Mouse (Mus musculus) hindbrain, embryonic 11.5 days (tissue): ENCODE data around the gene Sult1a1. TPM values are rescaled to one million over a fixed set of nuclear protein-coding genes. Genes with fewer than 3 reads are reported as not detected.

ENCODE experiments used
- ATAC-seq: fragments of 200-750 bp; cut with Nextera tagmentation; 2 replicates; pipeline ENCODE4 v1.8.0; 2017; ENCODE audit warnings: mild to moderate bottlenecking, moderate TSS enrichment, moderate library complexity; ENCODE audit not compliant: low FRiP score
- DNase-seq: peaks from one replicate; pipeline ENCODE4 v3.0.0-alpha.2; 2015; ENCODE audit warnings: low spot score
- H3K27ac ChIP-seq: fragments of 300-500 bp; sonication (generic); 2 replicates; pipeline ENCODE4 v1.5.1; 2014; ENCODE audit warnings: mild to moderate bottlenecking, low read depth, low read length
- H3K27me3 ChIP-seq: fragments of 300-500 bp; sonication (generic); 2 replicates; pipeline ENCODE4 v1.6.1; 2014; ENCODE audit warnings: mild to moderate bottlenecking, low read length, moderate library complexity, mixed read lengths; ENCODE audit not compliant: control insufficient read depth, insufficient read depth
- H3K36me3 ChIP-seq: fragments of 300-500 bp; sonication (generic); 2 replicates; pipeline ENCODE4 v1.6.1; 2014; ENCODE audit warnings: mild to moderate bottlenecking, low read length, moderate library complexity, mixed read lengths; ENCODE audit not compliant: control insufficient read depth, insufficient read depth
- H3K4me1 ChIP-seq: fragments of 300-500 bp; sonication (generic); replicated peaks from 2 replicates; pipeline ENCODE4 v1.6.1; 2014; ENCODE audit warnings: low read length, mixed read lengths; ENCODE audit not compliant: control insufficient read depth, insufficient read depth
- H3K4me2 ChIP-seq: fragments of 300-500 bp; sonication (generic); replicated peaks from 2 replicates; pipeline ENCODE4 v1.6.1; 2014; ENCODE audit warnings: mild to moderate bottlenecking, low read depth, low read length
- H3K4me3 ChIP-seq: fragments of 300-500 bp; sonication (generic); 2 replicates; pipeline ENCODE4 v1.5.1; 2014; ENCODE audit warnings: low read depth, low read length
- H3K9ac ChIP-seq: fragments of 300-500 bp; sonication (generic); 2 replicates; pipeline ENCODE4 v1.6.1; 2014; ENCODE audit warnings: low read depth, low read length
- H3K9me3 ChIP-seq: fragments of 300-500 bp; sonication (generic); 2 replicates; pipeline ENCODE4 v1.6.1; 2016; ENCODE audit warnings: low read length; ENCODE audit not compliant: control insufficient read depth
- WGBS: fragments of 180-500 bp; shearing (Covaris S2); extraction: QIAGEN DNeasy Blood & Tissue Kit; methylation state at CpG from one replicate; pipeline ENCODE4 v1.1.7; 2014; 5-methylcytosine and 5-hydroxymethylcytosine counted together
- polyA plus RNA-seq: library from polyadenylated mRNA; unstranded; fragments of >200 nt; fragmentation: Nextera tagmentation; extraction: Ambion mirVana; gene quantifications from 2 replicates; pipeline ENCODE4 v1.2.1, GENCODE M21; 2014

The Sult1a1 gene
- polyA plus RNA-seq, 1 experiment from 2014 or later: 0.52 TPM

DNA sequence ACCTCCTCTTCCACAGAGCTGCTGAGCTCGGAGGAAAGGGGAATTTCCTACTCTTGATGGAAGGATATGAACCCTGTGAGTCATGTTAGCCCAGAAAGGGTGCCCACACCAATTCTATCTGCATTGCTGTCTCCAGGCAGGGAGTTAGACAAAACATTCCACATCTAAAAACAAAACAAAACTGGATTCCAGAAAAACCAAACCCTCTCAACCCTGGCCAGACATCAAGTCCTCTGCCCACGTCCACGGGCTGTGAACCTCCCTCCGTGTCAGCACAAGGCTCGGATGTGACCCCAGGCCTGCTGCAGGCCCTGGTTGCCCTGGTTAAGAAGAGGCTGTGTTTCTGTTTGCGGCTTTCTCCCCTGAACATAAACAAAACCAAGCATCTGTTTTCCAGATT lies 48.1 kb downstream of the Sult1a1 start:
- ATAC-seq (no peak), DNase-seq (no peak)
- Histone ChIP-seq H3K4me3 (no peak overlapping the region), H3K4me2 (no peak overlapping the region), H3K27me3 (no peaks in the 10 kb centered on the region), H3K27ac (no peak overlapping the region), H3K4me1 (no peaks in the 10 kb centered on the region), H3K9ac (no peak overlapping the region), H3K36me3 (no peaks in the 10 kb centered on the region), H3K9me3 (no peaks in the 10 kb centered on the region)
- 76% methylated on average over 6 of the region's 6 CpGs for WGBS

DNA sequence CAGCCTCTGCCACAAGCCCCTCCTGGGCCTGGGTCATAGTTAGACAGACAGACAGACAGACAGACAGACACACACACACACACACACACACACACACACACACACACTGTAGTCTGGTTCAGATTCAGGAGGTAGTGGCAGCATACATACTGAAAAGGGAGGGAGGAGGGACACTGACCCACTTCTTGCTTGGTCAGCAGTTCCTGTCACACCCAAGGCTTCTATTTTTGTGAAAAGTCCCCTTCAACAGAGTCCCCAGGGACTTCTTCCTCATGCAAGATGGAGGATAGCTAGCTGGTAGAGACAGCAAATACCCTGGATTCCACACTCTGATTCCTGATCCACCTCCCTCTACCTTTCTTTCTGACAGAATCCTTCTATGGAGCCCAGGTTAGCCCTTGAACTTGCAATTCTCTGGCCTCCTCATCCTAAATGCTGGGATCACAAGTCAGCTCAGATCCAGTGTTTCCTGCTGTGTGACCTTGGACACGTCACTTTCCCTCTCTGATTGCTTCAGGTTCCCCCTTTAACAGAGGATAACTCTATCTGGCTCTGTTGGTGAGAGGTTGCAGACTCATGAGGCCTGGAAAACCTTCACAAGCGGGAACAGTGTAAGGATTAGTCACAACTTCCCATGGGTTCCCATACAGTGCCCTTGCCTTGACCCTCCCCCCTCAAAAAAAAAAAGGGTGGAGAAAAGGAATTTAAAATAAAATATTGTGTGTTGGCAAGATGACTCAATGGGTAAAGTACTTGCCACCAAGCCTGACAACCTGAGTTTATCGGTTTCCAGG lies 50.2 kb downstream of the Sult1a1 start:
- Histone ChIP-seq H3K27ac (no peak overlapping the region), H3K4me3 (no peak overlapping the region), H3K4me1 (no peaks in the 10 kb centered on the region), H3K27me3 (no peaks in the 10 kb centered on the region), H3K9me3 (no peaks in the 10 kb centered on the region), H3K9ac (no peak overlapping the region), H3K36me3 (no peaks in the 10 kb centered on the region), H3K4me2 (no peak overlapping the region)
- ATAC-seq: no peak
- WGBS: 83% methylated on average over 3 of the region's 3 CpGs
- no peak for DNase-seq

DNA sequence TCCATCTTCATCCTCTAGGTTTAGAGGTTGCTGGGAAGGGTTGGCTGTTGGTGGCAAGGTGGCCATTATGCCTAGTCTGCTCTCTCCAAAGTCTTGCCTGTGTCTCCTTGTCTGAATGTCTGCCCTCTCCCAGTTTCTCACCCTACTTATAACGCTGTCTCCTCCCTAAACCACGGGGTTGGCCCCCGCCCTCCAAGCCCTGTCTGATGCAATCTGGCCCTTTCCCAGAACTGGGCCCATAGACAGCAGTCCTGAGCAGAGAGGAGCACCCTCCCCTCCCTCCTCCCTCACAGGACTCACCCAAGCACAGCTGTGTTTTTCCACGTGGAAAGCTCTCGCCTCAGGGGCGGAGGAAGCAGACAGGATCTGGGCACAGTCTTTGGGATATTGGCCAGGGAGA lies 50.9 kb downstream of the Sult1a1 start:
- Histone ChIP-seq H3K27ac (no peak overlapping the region), H3K9me3 (no peaks in the 10 kb centered on the region), H3K4me2 (no peak overlapping the region), H3K36me3 (no peaks in the 10 kb centered on the region), H3K4me3 (no peak overlapping the region), H3K9ac (no peak overlapping the region), H3K27me3 (no peaks in the 10 kb centered on the region), H3K4me1 (no peaks in the 10 kb centered on the region)
- 70% methylated on average over 6 of the region's 6 CpGs for WGBS
- DNase-seq: no peak
- no peak for ATAC-seq

DNA sequence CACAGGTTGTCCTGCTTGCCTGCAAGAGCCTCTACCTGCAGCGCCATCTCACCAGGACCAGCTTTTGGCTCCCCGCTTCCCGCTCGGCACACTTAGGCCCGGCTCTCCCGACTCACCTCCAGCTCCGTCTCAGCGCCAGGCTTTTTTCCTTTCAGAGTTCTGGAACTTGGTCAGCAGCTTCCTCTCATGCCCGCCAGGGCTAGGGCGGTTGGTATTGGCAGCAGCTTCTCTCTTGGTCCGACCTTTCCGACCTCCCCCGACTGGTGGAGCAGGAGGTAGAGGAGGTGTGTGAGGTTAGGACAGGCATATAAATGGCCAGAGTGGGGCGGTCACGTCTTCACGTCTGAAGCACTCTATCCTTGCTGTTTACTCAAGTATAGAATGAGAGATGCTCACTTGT lies 51.5 kb downstream of the Sult1a1 start:
- ATAC-seq (no peak), DNase-seq (no peak)
- Histone ChIP-seq H3K4me1 (no peaks in the 10 kb centered on the region), H3K4me2 (no peak overlapping the region), H3K36me3 (no peaks in the 10 kb centered on the region), H3K4me3 (no peak overlapping the region), H3K9ac (no peak overlapping the region), H3K27me3 (no peaks in the 10 kb centered on the region), H3K27ac (no peak overlapping the region), H3K9me3 (no peaks in the 10 kb centered on the region)
- 71% methylated on average over 16 of the region's 16 CpGs for WGBS

DNA sequence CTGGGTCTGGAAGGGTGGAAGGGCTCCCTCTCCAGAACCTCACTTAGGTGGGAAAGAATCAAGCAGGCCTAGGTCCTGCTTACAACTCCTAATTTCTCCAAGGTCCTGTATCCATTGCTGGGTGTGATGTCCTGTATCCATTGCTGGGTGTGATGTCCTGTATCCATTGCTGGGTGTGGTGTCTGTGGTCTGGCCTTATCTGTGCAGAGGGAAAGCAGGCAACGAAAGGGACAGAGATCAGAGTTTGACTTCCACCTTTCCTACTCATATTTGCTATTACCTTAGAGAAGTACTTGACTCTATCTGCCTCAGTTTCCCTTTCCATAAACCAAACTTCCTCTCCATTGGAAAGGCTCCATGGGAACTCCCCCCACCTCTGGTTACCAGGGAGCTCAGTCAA lies 52.9 kb downstream of the Sult1a1 start:
- Histone ChIP-seq H3K9me3 (no peaks in the 10 kb centered on the region), H3K9ac (no peak overlapping the region), H3K4me2 (no peak overlapping the region), H3K4me1 (no peaks in the 10 kb centered on the region), H3K36me3 (no peaks in the 10 kb centered on the region), H3K27ac (no peak overlapping the region), H3K4me3 (no peak overlapping the region), H3K27me3 (no peaks in the 10 kb centered on the region)
- DNase-seq (no peak), ATAC-seq (no peak)
- 83% methylated on average over 1 of the region's 1 CpGs for WGBS

Other genes with a start within 250 kb of the Sult1a1 start
- 19.5 and 20.2 TPM in 2 replicates for gene Rabep2, start 247.7 kb downstream of the Sult1a1 start, polyA plus RNA-seq
- gene Atp2a1, start 213.3 kb downstream of the Sult1a1 start, polyA plus RNA-seq: 2.7 and 3.0 TPM in 2 replicates
- 38.0 and 41.0 TPM in 2 replicates for gene Sh2b1, start 201.0 kb downstream of the Sult1a1 start, polyA plus RNA-seq
- 140 and 147 TPM in 2 replicates for gene Tufm, start 189.1 kb downstream of the Sult1a1 start, polyA plus RNA-seq
- gene Atxn2l, start 173.0 kb downstream of the Sult1a1 start, polyA plus RNA-seq: 54.5 and 55.1 TPM in 2 replicates
- gene Eif3c, start 110.0 kb downstream of the Sult1a1 start, polyA plus RNA-seq: 187 and 194 TPM in 2 replicates
- 0.35 and 0.71 TPM in 2 replicates for gene Apobr, start 91.5 kb downstream of the Sult1a1 start, polyA plus RNA-seq
- 25.5 and 26.7 TPM in 2 replicates for gene Cln3, start 90.6 kb downstream of the Sult1a1 start, polyA plus RNA-seq
- not detected in 2 replicates for gene Il27, start 81.5 kb downstream of the Sult1a1 start, polyA plus RNA-seq
- gene Nupr1, start 45.6 kb downstream of the Sult1a1 start, polyA plus RNA-seq: 1.3 and 2.4 TPM in 2 replicates
- 44.8 and 49.3 TPM in 2 replicates for gene Sgf29, start 27.1 kb downstream of the Sult1a1 start, polyA plus RNA-seq
- 164 and 176 TPM in 2 replicates for gene Bola2, start 19.0 kb upstream of the Sult1a1 start, polyA plus RNA-seq
- gene Slx1b, start 19.4 kb upstream of the Sult1a1 start, polyA plus RNA-seq: 9.8 and 10.7 TPM in 2 replicates
- gene Coro1a, start 31.4 kb upstream of the Sult1a1 start, polyA plus RNA-seq: 45.3 and 47.8 TPM in 2 replicates
- gene Mapk3, start 83.2 kb upstream of the Sult1a1 start, polyA plus RNA-seq: 47.2 and 51.8 TPM in 2 replicates
- 0.97 and 1.4 TPM in 2 replicates for gene Gdpd3, start 89.9 kb upstream of the Sult1a1 start, polyA plus RNA-seq
- gene Ypel3, start 100.5 kb upstream of the Sult1a1 start, polyA plus RNA-seq: 114 and 119 TPM in 2 replicates
- 0.25 and 0.79 TPM in 2 replicates for gene Tbx6, start 105.1 kb upstream of the Sult1a1 start, polyA plus RNA-seq
- 313 and 330 TPM in 2 replicates for gene Ppp4c, start 116.1 kb upstream of the Sult1a1 start, polyA plus RNA-seq
- gene Fam57b, start 121.2 kb upstream of the Sult1a1 start, polyA plus RNA-seq: 14.6 and 16.3 TPM in 2 replicates
- not detected in 2 replicates for gene 4930451I11Rik, start 155.2 kb upstream of the Sult1a1 start, polyA plus RNA-seq
- gene Doc2a, start 171.0 kb upstream of the Sult1a1 start, polyA plus RNA-seq: 3.4 and 3.7 TPM in 2 replicates
- 22.0 and 25.2 TPM in 2 replicates for gene Hirip3, start 185.5 kb upstream of the Sult1a1 start, polyA plus RNA-seq
- gene Ino80e, start 185.9 kb upstream of the Sult1a1 start, polyA plus RNA-seq: 89.3 and 89.4 TPM in 2 replicates
- gene Taok2, start 208.3 kb upstream of the Sult1a1 start, polyA plus RNA-seq: 27.3 and 31.2 TPM in 2 replicates
- 25.3 and 28.6 TPM in 2 replicates for gene Tmem219, start 246.5 kb upstream of the Sult1a1 start, polyA plus RNA-seq